ENCODE assay signal across 13 mouse cellular contexts in the genomic region with DNA sequence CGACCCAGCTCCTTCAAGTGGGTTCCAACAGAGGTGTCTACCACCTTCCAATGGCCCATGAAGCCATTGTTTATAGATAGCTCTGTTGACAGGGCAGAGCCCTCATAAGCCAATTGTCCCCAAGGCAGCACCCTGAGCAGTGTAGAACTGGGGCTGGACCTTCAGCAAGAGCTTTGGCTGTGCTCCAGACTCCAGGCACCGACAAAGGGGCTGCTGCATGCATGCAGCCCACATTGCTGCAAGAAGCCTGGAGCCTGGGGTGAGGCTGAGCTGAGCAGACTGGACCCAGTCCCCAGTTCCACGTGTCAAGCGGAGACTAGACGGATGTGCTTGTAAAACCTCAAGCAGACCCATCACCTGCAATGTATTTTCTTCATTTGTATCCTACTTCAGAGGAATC.
"Had no signal": no experiment of that assay in that cellular context is flagged by ENCODE, and none has a peak within 500 bp of the region (broad histone marks: within the 10 kb centered on the region; RNA-seq: fewer than 3 reads in every experiment).

No protein-coding gene starts in this region.

- H3K27me3 ChIP-seq: intestine, embryonic 15.5 days; liver, embryonic 15.5 days; midbrain, embryonic 15.5 days; neural tube, embryonic 12.5 days; stomach, embryonic 15.5 days had no signal

- H3K4me3 ChIP-seq: intestine, embryonic 15.5 days; layer of hippocampus, adult 2 months; limb, embryonic 10.5 days; liver, embryonic 15.5 days; midbrain, embryonic 15.5 days; neural tube, embryonic 12.5 days; stomach, embryonic 15.5 days had no signal

- ATAC-seq: intestine, embryonic 15.5 days; lung, postnatal 0 days; midbrain, embryonic 15.5 days had no signal

- H3K27ac ChIP-seq: intestine, embryonic 15.5 days; layer of hippocampus, adult 2 months; limb, embryonic 10.5 days; liver, embryonic 15.5 days; midbrain, embryonic 15.5 days; neural tube, embryonic 12.5 days; stomach, embryonic 15.5 days had no signal

- H3K36me3 ChIP-seq: intestine, embryonic 15.5 days; limb, embryonic 10.5 days; liver, embryonic 15.5 days; midbrain, embryonic 15.5 days; neural tube, embryonic 12.5 days; stomach, embryonic 15.5 days had no signal

- H3K4me2 ChIP-seq: intestine, embryonic 15.5 days; liver, embryonic 11.5 days; liver, embryonic 15.5 days; midbrain, embryonic 15.5 days; neural tube, embryonic 12.5 days; stomach, embryonic 15.5 days had no signal

- H3K9ac ChIP-seq: intestine, embryonic 15.5 days; liver, embryonic 15.5 days; midbrain, embryonic 15.5 days; neural tube, embryonic 12.5 days; stomach, embryonic 15.5 days had no signal

- DNase-seq: kidney, adult 2 months; kidney, postnatal 36 days; lung, adult 2 months; lung, postnatal 36 days had no signal

- H3K9me3 ChIP-seq: liver, embryonic 15.5 days; midbrain, embryonic 15.5 days; stomach, embryonic 15.5 days had no signal

- H3K4me1 ChIP-seq: intestine, embryonic 15.5 days; liver, embryonic 15.5 days; midbrain, embryonic 15.5 days; stomach, embryonic 15.5 days had no signal
